Mouse (Mus musculus): ENCODE results near the gene Pde11a.

- no peak for TF ChIP-seq CTCF (IDR thresholded peaks at IDR 0.05; ENCODE audit: insufficient read depth, low read depth, low read length)
- TF ChIP-seq POLR2A (IDR thresholded peaks at IDR 0.05; ENCODE audit: insufficient read depth, low read depth, low read length), result no peak
Measured at GRCm38 (mm10) chr2:76076838-76077237, 261.7 kb downstream of the Pde11a start.

All from olfactory bulb, adult 2 months (tissue).